Mouse (Mus musculus) bone marrow macrophage, adult 2 months (primary cell): ENCODE measurements around the gene Dido1. TPM values are rescaled to one million over a fixed set of nuclear protein-coding genes. Genes with fewer than 3 reads are reported as not detected.

Source experiments
- H3K27ac ChIP-seq: 2 replicates; pipeline ENCODE4 v1.5.1; 2012; ENCODE audit warnings: low read depth, low read length; ENCODE audit not compliant: insufficient read depth
- H3K4me1 ChIP-seq: 2 replicates; pipeline ENCODE4 v1.6.1; 2012; ENCODE audit warnings: low read length; ENCODE audit not compliant: control insufficient read depth, insufficient read depth
- H3K4me3 ChIP-seq: 2 replicates; pipeline ENCODE4 v1.5.1; 2012; ENCODE audit warnings: mild to moderate bottlenecking, low read length, moderate library complexity; ENCODE audit not compliant: insufficient read depth
- CTCF ChIP-seq: IDR thresholded peaks from 2 replicates; pipeline ENCODE4 v1.5.1; 2012; ENCODE audit warnings: low read depth, mild to moderate bottlenecking, low read length, moderate library complexity
- POLR2A ChIP-seq: IDR thresholded peaks from 2 replicates; pipeline ENCODE4 v1.6.1; 2012; ENCODE audit warnings: mild to moderate bottlenecking, low read depth, low read length, borderline replicate concordance
- polyA plus RNA-seq: library from polyadenylated mRNA; stranded (reverse); fragments of >200 nt; gene quantifications from 2 replicates; pipeline ENCODE4 v1.2.4, GENCODE M21; 2012; ENCODE audit not compliant: missing spikeins, insufficient read depth, insufficient read length

The Dido1 gene
- polyA plus RNA-seq, 1 experiment: 30.2 TPM

DNA sequence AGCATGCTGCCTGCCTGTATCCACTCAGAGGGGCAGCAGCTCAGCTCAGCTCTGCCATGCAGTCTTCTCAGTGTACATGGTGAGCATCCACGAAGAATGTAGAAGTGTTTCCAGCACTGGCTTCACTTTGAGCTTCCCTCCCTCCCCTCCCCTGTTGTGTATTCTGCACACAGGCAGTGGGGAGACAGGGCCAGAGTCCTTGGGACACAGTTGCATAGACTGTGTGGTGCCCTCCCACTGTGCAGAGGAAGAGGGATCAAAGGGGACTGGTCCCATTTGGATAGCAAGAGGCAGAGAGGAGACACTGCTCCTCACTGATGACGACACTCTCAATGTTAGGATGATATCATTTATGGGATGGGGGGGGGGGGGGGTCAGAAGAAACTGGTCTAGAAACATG is 28.6 kb downstream of the Dido1 start:
- H3K27ac ChIP-seq: no peak overlapping the region
- H3K4me3 ChIP-seq: no peak overlapping the region
- TF ChIP-seq CTCF: no peak
- TF ChIP-seq POLR2A: no peak
- 0 out of 2 replicates have a peak, but pooled peaks cover 6% of the 10 kb centered on the region for H3K4me1 ChIP-seq

DNA sequence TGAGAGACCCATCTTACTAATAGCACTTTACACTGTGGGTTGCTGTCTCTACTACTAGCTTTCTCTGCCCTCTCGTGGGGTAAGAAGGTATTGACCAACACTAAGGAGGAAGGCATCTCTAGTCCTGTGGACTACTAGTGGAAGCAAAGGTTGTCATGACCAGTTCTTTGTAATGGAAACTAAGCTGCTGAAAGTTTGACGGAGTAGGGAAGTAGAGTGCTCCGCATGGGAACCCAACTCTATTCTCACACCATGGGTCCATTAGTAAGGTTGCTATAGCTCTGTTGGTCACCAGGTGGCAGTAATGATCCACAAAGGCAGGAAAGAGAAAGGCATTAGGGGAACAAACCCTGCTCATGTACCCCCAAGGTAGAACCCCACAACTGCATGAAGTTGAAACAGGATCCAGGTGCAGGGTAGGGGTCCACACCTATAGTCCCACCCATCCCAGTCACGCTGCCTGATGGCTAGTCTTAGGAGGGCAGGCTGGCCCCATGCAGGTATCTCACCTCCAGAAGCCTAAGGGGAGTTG is 31.1 kb downstream of the Dido1 start:
- Histone ChIP-seq H3K4me1 (0 out of 2 replicates have a peak, but pooled peaks cover 6% of the 10 kb centered on the region), H3K4me3 (no peak overlapping the region), H3K27ac (no peak overlapping the region)
- TF ChIP-seq POLR2A (no peak), CTCF (peak; percentile 38; the same call in 1 of the 2 replicates)

DNA sequence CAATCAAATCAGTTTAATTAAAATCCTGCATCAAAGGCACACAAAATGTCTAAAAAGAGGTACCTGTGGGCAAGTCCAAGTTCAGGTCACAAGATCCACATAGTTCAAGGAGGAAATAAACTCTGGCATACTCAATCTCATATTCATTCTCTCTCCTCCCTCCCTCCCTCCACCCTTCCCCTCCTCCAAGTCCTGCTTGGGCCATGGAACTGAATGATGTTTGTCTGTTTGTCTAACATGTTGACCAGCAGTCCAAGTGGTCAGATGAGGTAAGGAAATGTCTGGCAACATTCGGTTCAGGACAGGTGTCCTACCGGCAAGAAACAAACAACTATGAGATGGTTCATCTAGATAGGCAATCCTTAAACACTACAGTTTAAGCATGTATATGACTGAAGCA is 33.1 kb downstream of the Dido1 start:
- Histone ChIP-seq H3K4me3 (no peak overlapping the region), H3K4me1 (0 out of 2 replicates have a peak, but pooled peaks cover 6% of the 10 kb centered on the region), H3K27ac (no peak overlapping the region)
- no peak for TF ChIP-seq CTCF
- TF ChIP-seq POLR2A: no peak

DNA sequence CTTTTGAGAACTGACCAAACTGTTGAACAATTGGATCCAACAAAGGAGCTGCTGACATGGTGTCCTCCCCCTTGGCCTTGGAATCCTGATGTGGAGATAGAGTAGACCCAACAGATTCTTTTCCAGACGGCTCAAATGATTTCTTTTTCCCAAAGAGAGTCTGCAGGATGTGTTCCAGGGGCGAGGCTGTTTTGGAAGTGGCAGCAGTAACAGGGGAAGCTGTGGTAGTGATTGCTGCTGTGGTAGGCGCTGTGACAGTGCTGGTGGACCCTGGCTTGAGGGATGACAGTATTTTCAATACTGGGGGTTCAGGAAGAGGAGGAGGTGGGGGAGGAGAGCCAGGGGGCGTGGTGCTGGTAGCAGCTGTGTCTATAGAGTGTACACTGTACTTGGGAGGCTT is 47.8 kb downstream of the Dido1 start:
- no peak overlapping the region for H3K27ac ChIP-seq
- TF ChIP-seq CTCF (no peak), POLR2A (no peak)
- H3K4me3 ChIP-seq: no peak overlapping the region
- no peaks in the 10 kb centered on the region for H3K4me1 ChIP-seq

DNA sequence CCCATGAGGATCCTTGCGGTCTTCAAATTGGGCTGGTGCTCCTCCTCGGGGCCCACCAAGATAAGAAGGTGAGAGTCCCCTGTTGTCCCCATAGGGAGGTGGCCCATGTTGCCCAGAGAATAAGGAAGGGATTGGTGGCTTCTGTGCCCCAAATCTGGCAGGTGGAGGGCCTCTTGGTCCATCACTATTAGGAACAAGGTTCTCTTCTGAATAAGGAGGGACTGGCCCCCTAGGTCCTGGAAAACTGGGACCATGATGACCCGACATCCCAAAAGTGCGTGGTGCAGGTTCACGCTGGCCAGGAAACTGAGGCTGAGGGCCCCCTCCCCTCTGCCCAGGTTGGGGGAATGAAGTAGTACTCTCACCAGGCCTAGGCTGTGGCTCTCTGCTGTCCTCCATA is 49.3 kb downstream of the Dido1 start:
- H3K4me1 ChIP-seq: no peaks in the 10 kb centered on the region
- H3K27ac ChIP-seq: no peak overlapping the region
- TF ChIP-seq CTCF (no peak), POLR2A (no peak)
- H3K4me3 ChIP-seq: no peak overlapping the region

DNA sequence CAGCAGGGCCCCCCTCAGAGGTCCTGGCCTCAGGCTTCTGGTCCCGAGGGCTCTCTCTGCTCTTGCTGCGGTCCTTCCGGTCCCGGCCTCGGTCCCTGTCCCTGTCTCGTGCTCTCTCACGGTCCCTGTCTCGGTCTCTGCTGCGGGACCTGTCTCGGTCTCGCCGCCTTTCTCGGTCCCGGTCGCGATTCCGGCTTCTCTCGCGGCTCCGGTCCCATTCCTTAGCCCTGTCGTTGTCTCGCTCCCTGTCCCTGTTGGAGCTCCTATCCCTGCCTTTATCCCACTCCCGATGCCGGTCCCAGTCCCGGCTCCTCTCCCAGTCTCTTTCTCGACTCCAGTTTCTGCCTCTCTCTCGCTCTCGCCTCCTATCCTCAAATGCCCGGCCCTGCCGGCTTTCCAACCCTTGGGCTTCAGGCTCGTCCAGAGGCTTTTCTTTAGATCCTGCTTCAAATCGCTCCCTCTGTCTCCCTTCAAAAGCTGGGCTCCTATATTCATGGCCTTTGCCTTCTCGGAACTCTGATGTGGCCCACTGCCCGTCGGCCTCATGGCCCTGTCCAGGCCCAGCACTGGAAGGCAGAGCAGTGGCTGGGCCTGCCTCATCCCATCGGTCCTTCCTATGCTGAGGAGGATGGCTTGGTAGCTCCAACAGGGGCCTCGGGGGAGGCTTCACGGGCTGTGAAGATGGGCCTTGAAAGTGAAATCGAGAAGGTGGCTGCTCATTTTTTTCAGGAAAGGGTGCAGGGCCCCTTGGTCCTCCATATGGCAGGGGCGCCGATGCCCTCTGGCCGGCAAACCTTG is 50.2 kb downstream of the Dido1 start:
- TF ChIP-seq POLR2A (no peak), CTCF (no peak)
- no peaks in the 10 kb centered on the region for H3K4me1 ChIP-seq
- H3K4me3 ChIP-seq: no peak overlapping the region
- H3K27ac ChIP-seq: no peak overlapping the region

DNA sequence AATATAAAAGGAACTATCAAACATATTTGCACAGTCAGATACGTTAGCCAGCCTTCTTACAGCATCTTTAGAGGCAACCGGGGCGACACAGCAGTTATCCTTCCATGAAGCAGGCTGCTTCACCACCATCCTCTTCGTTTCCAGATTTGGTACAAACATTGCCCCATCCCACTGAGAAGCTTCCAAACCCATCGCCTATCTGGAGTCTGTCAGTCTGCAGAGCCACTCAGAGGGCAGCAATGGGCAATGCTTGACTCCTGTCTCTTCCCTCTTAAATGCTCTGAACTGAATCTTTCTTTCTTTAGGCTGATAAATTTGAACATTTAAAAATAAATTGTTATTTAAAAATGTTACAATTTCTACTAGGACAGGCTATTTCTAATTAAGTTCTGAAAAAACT is 51.4 kb downstream of the Dido1 start:
- H3K4me1 ChIP-seq: no peaks in the 10 kb centered on the region
- no peak overlapping the region for H3K4me3 ChIP-seq
- H3K27ac ChIP-seq: no peak overlapping the region
- TF ChIP-seq POLR2A (no peak), CTCF (no peak)

DNA sequence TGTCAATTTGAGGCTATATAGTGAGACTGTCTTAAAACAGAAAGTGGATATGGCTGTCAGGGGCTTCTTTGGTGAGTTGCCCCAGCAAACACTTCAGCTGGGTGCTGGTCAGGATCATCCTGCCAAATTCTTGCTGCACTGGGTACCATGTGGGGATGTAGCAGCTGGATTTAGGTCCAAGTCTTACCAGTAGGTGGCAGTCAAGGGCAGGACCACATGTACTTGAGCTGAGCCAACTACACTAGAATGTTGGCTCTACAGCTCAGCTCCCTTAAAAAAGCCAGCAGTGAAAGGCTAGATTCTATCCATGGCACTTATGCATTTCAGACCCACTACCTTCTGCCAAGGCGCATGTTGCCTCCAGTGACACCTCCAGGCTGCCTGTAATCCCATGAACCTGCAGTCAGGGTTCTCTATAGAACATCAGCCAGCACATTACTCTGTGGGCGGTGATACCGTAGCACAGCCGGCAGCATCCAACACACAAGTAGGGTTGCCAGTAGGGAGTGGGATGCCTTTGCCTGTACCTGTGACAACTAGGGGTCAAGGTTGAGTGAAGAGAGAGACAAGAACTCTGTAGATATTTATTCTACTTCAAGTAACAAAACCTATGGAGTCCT is 52.3 kb downstream of the Dido1 start:
- TF ChIP-seq POLR2A: no peak
- peak; percentile 45 for TF ChIP-seq CTCF
- Histone ChIP-seq H3K27ac (no peak overlapping the region), H3K4me3 (no peak overlapping the region), H3K4me1 (no peaks in the 10 kb centered on the region)

DNA sequence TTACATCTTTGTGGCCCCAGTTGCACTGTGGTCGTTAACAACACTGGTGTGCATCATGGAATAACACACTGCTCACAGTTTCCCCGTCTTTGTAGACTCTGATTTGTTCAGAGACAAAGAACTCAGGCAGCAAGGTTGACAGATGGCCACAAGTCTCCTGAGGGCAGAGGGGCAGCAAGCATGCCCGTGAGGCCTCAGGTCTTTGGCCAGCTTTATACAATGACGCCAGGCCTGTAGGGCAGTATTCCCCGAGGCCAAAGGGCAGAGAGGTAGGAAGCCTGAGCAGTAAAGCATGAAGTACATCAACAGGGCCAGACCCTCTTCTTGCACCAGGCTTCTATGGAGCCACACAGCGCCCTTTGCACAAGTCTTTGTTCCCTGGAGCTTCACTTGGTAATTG is 54.6 kb downstream of the Dido1 start:
- no peaks in the 10 kb centered on the region for H3K4me1 ChIP-seq
- TF ChIP-seq POLR2A (no peak), CTCF (no peak)
- H3K27ac ChIP-seq: no peak overlapping the region
- no peak overlapping the region for H3K4me3 ChIP-seq

DNA sequence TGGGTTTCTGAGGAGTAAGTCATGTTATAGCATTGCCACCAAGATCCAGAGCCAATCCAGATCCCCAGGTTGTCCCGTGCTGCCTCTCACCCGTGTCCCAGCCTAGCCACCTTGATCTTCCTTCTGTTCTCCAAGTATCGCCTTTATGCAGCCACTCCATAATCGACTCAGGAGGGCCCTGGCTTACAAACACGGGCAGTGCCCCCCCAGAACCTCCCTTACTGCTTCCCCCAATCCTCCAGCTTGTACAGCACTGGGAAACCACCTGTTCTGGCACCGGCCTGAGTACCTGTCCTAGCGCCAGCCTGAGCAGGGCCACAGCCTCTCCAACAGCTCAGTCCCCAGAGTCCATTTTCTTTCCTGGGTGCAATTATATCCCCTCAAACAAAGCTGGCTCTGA is 55.1 kb downstream of the Dido1 start:
- no peak overlapping the region for H3K4me3 ChIP-seq
- no peak for TF ChIP-seq CTCF
- no peak for TF ChIP-seq POLR2A

More for the DNA sequence above, 55.1 kb downstream of the Dido1 start:
- H3K4me1 ChIP-seq: no peaks in the 10 kb centered on the region
- no peak overlapping the region for H3K27ac ChIP-seq
